Mouse (Mus musculus): ENCODE results near the gene Lgr5. TPM values are rescaled to one million over a fixed set of nuclear protein-coding genes. Genes with fewer than 3 reads are reported as not detected.

Gene Lgr5
- total RNA-seq, 4 experiments from 2014 or later, result not detected

GRCm38 (mm10) chr10:115570577-115570976, 17.0 kb downstream of the Lgr5 start:
- no peak for DNase-seq (ENCODE audit: low spot score)

- no peak for DNase-seq (ENCODE audit: low spot score)
Observed at GRCm38 (mm10) chr10:115569712-115570491, 17.7 kb downstream of the Lgr5 start, which contains the start of gene A930009A15Rik. A930009A15Rik (plus strand) TSS chr10:115569986.

GRCm38 (mm10) chr10:115563961-115564360, 23.6 kb downstream of the Lgr5 start:
- no peak for DNase-seq (ENCODE audit: low spot score)

GRCm38 (mm10) chr10:115562911-115563686, 24.5 kb downstream of the Lgr5 start:
- DNase-seq (ENCODE audit: low spot score), result no peak

GRCm38 (mm10) chr10:115561136-115561880, 26.3 kb downstream of the Lgr5 start:
- DNase-seq (ENCODE audit: low spot score), result no peak

GRCm38 (mm10) chr10:115556738-115557242, 30.8 kb downstream of the Lgr5 start:
- no peak for DNase-seq (ENCODE audit: low spot score)

GRCm38 (mm10) chr10:115555191-115555765, 32.3 kb downstream of the Lgr5 start:
- no peak for DNase-seq (ENCODE audit: low spot score)

- DNase-seq (ENCODE audit: low spot score), result no peak
Observed at GRCm38 (mm10) chr10:115553352-115554113, 34.0 kb downstream of the Lgr5 start.

- no peak for DNase-seq (ENCODE audit: low spot score)
Observed at GRCm38 (mm10) chr10:115551069-115551468, 36.5 kb downstream of the Lgr5 start.

- DNase-seq (ENCODE audit: low spot score), result no peak
Observed at GRCm38 (mm10) chr10:115550253-115550652, 37.3 kb downstream of the Lgr5 start.

- DNase-seq (ENCODE audit: low spot score), result no peak
Observed at GRCm38 (mm10) chr10:115542917-115543316, 44.7 kb downstream of the Lgr5 start.

GRCm38 (mm10) chr10:115530746-115531145, 56.8 kb downstream of the Lgr5 start:
- DNase-seq (ENCODE audit: low spot score), result no peak

GRCm38 (mm10) chr10:115529768-115530167, 57.8 kb downstream of the Lgr5 start:
- DNase-seq (ENCODE audit: low spot score), result no peak

- DNase-seq (ENCODE audit: low spot score), result no peak
Observed at GRCm38 (mm10) chr10:115528892-115529291, 58.7 kb downstream of the Lgr5 start.

GRCm38 (mm10) chr10:115521081-115521451, 66.5 kb downstream of the Lgr5 start:
- DNase-seq (ENCODE audit: low spot score), result no peak

GRCm38 (mm10) chr10:115520200-115521080, 67.1 kb downstream of the Lgr5 start:
- DNase-seq (ENCODE audit: low spot score), result no peak

- no peak for DNase-seq (ENCODE audit: low spot score)
Observed at GRCm38 (mm10) chr10:115518845-115519244, 68.7 kb downstream of the Lgr5 start.

- DNase-seq (ENCODE audit: low spot score), result no peak
Observed at GRCm38 (mm10) chr10:115515503-115515902, 72.1 kb downstream of the Lgr5 start.

- DNase-seq (ENCODE audit: low spot score), result no peak
Observed at GRCm38 (mm10) chr10:115510959-115511358, 76.6 kb downstream of the Lgr5 start.
